Mouse (Mus musculus) layer of hippocampus, postnatal 36 days (tissue): Measurements from ENCODE around the gene Spef2. TPM values are rescaled to one million over a fixed set of nuclear protein-coding genes. Genes with fewer than 3 reads are reported as not detected.

Experiments
- DNase-seq, 2 experiments: peaks; one replicate each; pipeline ENCODE4 v3.0.0; 2022
- total RNA-seq, 2 experiments: library from RNA; stranded (reverse); gene quantifications; 2 replicates each; pipeline ENCODE4 v1.2.3; 2021

Spef2 gene
- total RNA-seq, 2 experiments from 2014 or later: 2.1 to 2.3 TPM

GRCm38 (mm10) chr15:9533356-9533902 is 215.2 kb downstream of the Spef2 start:
- DNase-seq: no peak

GRCm38 (mm10) chr15:9530076-9530475 is 218.6 kb downstream of the Spef2 start, which contains the start of gene Il7r:
TSS of gene Il7r (minus strand) at chr15:9530176.
- no peak for DNase-seq

- DNase-seq: no peak
Observed at GRCm38 (mm10) chr15:9529646-9530045, 219.0 kb downstream of the Spef2 start.

Other genes with a start within 250 kb of the Spef2 start
- under 1 TPM; 0.47 to 0.51 TPM for gene Il7r, start 218.7 kb downstream of the Spef2 start, total RNA-seq